Mouse (Mus musculus) heart, adult 8-10 months (tissue): ENCODE measurements around the gene Thnsl2. TPM values are rescaled to one million over a fixed set of nuclear protein-coding genes. Genes with fewer than 3 reads are reported as not detected.

Source experiments
- DNase-seq: peaks from one replicate; pipeline ENCODE4 v3.0.0; 2022; ENCODE audit warnings: low spot score
- total RNA-seq, 4 experiments: library from RNA; stranded (reverse); gene quantifications; 2 replicates each; pipeline ENCODE4 v1.2.4; 2022

Thnsl2 gene
- total RNA-seq, 4 experiments from 2014 or later: 4.3 to 6.7 (median 5.2) TPM

DNA sequence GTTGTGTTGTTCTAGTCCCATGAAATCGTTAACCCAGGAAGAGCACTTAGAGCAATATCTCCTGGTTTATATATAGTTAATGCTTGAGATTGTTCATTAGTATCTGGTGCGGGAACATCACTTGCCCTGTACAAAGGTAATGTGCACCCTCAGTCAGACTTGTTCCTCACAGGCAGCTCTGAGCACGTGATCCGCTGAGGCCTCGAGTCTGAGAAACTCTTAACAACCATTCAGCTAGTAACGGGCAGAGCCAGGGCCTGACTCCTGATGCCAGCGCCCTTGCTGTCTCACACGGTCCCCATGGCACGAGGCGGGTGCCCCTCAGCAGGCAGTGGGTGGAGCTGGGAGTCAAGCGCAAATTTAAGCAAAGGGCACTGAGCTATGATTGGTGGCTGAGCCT is 10.7 kb downstream of the Thnsl2 start:
- DNase-seq: no peak

DNA sequence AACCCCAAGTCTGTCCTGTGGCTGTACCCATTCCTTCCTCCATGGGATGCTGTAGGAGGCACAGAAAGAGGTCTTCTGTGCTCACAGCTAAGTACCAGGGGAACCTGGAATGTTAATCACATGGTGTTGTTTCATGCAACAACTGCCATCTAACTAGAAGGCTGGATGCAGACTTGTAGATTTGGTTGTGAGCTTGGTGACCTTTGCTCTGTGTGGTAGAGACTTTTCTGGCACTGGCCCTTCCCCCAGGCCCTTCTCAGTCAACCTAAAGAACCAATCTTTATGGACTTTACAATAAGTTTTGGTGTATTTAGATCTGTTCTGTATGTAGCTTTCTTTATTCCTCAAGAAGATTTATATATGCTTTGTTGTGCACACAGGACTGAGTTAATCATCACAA is 13.2 kb downstream of the Thnsl2 start:
- DNase-seq: no peak

DNA sequence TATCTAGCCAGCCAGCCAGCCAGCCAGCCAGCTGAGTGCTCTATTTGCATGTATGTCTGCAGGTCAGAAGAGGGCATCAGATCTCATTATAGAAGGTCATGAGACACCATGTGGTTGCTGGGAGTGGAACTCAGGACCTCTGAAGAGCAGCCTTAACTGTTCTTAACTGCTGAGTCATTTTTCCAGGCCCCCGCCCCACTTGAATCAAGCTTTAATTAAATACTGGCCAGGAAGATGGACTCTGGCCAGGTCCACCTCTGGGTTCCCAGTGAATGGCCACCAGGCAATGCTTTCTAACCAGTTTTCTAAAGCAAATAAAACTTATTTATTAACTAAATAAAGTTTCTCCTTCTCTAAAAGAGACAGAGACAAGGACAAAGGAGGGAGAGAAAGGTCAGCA is 14.0 kb downstream of the Thnsl2 start:
- DNase-seq: no peak

DNA sequence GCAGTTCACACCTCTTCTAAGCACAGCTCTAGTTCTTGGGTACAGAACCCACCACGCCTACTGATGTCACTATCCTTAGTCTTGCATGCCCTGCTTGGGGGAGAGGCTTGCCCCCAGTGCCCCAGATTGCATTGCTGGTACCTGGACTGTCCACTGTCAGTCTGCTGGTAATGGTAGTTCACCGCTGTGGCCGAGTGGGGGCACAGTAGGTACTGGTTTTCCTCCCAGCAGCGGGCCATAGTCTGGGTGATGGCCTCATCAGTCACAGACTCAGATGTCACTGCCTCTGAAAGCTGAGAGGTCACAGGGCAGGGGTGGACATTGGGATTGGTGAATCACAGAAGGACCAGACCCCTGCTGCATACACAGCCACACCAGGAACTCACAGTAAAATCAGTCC is 15.2 kb downstream of the Thnsl2 start:
- DNase-seq: no peak

DNA sequence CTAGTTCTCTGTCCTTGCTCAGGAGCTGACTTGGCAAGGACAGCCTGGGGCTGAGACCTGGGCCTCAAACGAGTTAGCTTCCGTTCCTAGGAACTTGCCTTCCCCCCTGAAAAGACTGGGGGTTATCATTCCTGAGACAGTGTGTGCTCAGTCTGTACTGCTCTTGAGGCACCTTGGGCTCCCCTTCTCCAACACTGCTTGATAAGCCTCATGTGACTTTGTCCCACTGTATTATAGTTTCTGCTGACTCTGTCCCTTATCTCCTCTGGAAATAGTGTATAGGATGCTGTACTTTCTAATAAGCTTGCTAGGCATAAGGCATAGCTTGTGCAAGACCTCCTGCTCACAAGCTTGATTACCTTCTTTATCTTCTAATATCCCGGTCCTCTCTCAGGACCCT is 17.9 kb downstream of the Thnsl2 start:
- no peak for DNase-seq

DNA sequence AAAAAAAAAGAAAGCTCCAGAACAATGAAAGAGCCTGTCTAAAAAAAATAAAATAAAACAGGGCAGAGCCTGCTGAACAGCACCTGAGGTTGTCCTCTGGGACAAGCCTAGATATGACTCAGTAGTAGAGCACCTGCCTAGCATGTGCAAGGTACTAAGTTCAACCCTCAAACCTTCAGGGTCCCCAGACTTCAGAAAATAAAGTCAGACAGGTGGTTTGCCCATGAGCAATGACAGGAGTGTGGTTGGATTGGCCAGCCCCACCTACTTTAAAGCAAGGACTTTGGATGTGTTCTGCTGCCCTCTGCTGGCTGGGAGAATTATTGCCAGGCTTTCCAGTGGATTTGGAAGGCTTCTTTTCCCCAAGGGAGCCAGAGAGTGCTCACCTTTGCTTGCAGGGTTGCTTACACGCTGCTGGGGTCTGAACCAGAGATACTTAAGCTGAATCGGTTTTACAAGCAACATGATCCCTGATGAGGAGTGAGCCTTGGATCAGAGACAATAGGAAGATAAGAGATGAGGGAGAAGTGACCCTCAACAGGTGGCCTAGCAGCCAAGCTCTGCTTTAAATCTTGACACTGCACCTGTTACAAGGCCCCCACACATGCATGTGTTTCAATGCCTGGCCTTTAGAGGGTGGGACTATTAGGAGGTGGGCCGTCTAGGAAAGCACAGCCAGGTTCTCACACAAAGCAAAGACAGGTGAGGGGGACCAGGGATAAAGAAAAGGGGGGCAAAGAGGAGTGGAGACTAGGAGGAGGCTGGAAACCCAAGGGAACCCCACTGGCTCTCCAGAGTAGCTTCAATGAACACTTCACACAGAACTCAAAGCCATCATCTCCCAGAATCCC is 19.0 kb downstream of the Thnsl2 start:
- peak; percentile 72 for DNase-seq

DNA sequence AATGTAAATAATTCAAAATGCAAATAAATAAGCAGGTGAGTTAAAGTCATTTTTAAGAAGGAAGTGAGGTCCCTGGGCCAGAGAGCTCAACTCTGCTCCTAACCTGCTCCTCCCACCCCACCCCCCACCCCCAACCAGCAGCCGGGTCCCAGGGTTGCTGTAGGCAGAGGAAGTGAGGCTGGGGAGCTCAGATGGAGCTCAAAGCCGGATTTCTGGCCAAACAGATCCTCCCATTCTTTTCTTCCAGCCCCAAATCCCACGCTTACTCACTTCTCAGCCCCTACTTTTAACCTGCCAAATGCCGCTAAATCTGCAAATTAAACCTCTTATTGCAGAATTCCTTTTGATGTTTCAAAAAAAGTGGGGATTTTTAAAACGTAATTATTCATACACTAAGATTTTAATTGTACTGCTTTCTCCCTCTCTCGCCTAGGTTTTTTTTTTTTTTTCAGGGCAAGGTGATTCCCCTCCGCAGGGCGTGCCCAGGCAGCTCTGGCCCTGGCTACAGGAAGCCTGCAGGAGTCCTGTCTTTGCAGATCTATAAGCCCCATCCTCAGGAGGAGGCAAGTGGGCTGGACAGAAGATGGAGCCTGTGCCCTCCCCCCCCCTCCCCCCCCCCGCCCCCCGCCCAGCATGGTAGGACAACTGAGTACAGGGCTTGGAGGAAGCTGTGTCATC is 24.5 kb downstream of the Thnsl2 start:
- DNase-seq: no peak

DNA sequence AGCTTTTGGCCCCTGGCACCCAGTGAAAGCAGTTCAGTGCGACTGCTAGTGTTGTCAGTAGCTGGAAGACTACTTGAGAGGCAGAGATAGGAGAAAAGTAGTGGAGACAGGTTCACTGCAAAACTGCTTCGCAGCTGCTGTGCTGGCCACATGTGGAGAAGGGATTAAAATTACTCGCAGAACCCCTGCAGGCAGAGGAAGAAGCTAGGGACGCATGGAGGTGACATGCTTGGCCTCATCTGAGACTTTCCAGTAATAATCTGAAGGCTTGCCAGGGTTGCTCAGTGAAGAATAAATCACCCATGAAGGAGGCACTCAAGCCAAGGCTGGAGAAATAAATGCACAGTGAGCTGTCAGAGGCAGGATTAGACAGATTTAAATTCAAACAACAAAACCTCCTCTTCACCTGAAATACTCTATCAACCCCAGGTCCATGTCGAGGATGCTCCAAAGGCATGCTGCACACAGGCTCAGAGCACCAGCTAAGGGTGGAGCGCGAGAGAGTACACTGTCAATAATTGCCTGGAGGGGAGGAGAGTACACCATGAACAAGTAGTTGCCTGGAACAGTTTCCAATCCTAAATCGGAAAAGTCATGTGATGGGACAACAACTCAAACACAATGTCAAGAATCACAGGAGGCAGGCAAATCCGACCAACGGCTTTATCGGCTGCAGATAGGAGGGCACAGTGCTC is 32.7 kb downstream of the Thnsl2 start:
- DNase-seq: peak; percentile 9

DNA sequence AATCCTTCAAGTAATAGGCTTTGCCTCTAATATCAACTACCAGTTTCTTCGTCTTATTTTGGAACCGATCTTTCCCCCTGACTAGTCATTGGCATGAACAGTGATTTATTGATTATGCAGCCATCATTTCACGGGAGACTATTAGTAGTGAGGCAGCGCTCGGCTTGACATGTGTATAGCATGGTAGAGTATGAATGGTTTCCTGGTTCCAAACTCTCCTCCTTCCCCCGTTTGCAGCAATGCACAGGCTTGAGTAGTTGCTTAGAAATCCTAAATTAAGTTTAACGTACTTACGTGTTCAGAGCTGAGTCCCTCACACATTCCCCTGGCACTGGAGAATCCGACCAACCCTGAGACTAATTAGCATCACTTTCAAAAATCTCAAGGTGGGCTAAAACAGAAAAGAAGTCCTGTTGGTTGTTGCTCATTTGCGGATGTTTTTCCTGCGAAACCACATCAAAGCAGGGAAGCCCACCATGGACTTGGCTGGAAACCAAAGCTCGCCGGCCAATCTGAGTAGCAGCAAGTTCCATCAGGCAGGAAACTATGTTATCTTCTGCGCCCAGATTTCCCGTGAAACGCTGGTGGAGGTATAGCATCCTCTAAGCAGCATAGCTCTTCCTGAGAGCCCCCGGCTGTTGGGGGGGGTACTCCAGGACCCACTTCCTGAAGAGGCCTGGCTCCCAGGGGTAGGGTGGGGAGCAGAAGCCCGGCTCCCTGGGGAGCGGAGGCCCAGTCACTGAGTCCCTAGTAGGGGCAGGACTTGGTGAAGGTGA is 37.9 kb downstream of the Thnsl2 start:
- peak; percentile 5 for DNase-seq

DNA sequence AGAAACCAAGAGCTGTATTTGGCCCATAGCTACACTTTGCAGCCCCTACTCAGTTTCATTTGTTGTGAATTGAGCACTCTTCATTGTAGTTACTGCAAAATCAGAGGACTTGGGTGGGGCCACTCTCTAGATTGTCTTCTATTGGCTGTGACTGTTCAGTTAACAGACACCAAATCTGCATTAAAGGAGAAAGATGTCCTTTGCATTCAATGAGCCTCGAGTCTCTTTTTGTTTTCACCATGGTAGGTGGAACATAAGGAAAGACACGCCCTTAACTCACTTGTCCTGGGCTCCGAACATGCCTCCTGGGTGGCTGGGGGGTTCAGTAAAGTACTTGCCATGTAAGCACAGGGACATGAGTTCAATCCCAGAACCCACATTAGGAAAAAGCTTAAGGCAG is 48.1 kb downstream of the Thnsl2 start:
- no peak for DNase-seq

DNA sequence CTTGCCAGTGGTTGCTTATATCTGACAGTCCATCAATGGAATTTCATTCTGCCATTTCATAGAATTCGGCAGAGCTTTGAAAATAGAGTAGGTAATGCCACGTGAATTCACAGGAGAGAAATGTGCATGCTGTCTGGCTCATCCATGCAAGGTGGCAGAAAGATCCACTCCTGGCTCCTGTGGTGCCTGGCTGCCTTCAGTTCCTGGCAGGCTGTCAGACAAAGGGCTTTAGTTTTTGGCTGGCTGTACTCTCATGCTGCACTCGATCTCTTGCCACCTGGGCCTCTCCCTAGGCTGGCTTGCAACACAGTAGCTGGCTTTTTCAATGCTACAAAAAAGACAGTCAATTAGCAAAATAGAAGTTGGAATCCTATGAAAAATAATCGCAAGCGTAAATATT is 49.5 kb downstream of the Thnsl2 start:
- peak; percentile 2 for DNase-seq

DNA sequence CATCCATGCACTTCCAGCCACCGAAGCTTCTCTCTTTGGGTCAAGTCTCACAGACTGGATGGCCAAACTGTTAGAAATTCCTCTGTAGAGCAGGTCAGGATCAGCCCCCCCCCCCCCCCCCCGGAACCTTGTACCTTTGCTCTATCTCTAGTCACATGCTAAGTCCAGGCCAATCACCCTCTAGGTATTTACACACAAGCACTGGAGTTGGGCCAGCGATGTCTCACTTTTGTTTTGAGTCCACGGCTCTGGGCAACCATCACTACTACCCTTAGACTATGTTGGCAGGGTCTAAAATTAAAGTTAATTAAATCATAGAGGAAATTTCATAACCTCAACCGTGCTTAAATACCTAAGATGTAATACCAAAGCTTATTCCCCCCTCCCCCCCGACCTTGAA is 50.6 kb downstream of the Thnsl2 start:
- DNase-seq: no peak

DNA sequence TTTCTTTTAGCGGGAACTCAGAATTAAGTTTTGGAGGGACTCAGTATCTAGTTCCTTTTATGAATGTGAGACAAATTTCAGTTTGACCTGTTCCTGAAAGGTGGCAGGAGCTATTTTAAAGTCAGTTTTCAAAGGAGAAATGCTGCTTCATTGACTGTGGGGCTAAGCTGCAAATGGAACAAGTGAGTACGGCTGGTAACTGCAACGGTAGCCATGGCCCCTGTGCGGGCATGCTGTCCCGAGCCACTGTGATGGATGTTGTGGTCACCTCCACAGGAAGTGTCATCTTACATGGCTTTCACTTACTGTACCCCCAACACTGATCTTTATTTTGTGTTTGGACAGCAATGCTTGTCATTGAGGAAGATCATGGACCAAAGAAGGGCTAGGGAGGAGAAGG is 53.8 kb downstream of the Thnsl2 start:
- DNase-seq: no peak

DNA sequence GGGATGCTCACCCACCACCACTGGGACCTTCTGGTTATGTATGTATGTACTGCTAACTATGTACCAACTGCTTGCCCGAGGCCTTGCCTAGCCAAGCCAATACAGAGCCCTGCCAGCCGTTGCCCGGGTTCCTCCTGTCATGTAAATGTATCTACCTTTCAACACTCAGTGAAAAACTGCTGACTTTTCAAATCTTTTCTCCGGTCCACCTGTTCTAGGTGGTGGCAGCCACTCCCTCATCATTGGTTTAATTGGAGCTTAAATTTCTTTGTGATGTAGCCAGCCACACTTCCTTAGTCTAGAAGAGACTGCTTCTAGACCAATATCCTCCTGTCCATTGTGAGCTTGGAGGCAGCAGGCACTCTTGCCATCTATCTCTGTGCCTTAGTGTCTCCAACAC is 54.5 kb downstream of the Thnsl2 start:
- DNase-seq: no peak

DNA sequence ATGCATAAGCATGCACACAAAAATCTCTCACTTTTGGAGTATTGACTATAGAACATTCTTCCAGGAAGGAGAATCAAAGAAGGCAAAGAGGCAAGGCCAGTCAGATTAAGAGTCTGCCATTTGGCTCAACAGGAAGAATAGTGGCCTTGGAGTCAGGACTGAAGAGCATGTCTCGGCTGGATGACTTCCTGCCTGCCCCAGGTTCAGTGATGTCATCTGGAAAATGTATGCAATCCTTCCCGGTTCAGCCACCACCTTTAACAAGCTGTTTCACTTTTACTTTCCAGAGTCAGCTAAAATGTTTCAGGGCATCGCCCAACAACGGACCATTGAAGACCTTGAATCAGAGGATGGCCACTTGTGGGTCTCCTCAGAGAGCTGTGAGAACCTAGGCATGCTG is 55.2 kb downstream of the Thnsl2 start:
- DNase-seq: no peak

DNA sequence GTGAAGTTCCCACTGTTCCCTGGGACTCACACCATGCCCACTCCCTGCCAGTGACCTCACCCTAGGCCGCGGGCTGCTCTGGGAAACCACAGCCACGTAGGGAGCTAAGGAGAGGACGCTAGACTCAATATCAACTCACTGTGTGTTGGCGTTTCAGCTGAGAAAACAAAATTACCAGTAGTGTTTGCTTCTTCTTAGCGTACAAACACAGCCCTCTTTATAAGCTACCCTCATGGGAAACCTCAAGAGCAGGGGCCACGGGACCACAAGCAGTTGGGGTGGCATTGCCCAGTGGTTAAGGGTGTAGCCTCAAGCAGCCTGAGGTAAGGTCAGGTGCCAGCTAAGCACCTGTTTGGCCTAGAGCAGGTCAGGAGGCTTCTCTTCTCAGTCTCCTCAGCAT is 60.8 kb downstream of the Thnsl2 start:
- DNase-seq: no peak

DNA sequence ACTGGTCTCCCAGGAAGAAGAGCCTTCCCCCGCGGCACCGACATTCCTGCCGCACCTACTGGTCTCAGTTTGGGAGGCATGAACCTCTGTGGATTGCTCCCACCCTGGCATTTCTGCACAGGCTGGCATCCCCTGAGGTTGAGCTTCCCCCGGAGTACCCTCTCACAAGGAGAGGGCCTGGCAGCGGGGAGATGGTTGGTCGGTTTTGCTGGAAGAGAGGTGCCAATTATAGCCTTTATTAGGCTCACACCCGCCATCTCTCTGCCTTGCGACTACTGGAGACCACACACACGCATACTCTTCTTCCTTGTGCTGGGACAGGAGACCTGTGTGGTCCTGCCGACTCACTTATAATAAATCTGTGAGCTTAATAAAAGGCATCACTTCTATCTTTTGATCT is 62.2 kb downstream of the Thnsl2 start:
- DNase-seq: no peak

DNA sequence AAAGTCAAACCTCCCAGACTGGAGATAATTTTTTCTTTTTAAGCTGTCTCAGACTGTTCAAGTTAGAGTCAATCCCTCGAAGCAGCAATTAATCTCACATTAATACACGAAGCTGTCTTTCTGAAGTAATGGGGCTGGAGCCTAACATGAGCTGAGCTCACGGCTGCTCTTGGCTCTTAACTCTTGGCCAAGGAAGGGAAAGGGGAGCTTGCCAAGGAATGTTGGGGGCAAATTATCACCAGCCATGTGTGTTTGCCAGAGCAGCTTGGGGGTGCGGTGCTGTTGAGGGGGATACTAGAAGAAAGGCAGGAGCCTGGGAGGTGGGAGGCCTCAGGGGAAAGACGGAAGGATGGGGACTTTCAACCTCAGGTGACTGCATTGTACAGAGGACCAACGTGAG is 63.0 kb downstream of the Thnsl2 start:
- DNase-seq: no peak
